Comparison of ENCODE assay signal across 19 mouse cellular contexts in genomic region chrX:53176296-53176695, GRCm38 (mm10).
DNase-seq lines count a peak whose midpoint lies in the region; TF ChIP-seq lines count a peak whose summit lies in the region.
"Had no signal": no experiment of that assay in that cellular context is flagged by ENCODE, and none has a peak within 500 bp of the region (broad histone marks: within the 10 kb centered on the region; RNA-seq: fewer than 3 reads in every experiment).

No protein-coding gene starts in this region.

- H3K79me2 ChIP-seq in C2C12 (ENCODE audit: control insufficient read depth, insufficient read depth) (no peaks in the 10 kb centered on the region), myocyte (ENCODE audit: control insufficient read depth, insufficient read depth) (no peaks in the 10 kb centered on the region)

- H3K79me3 ChIP-seq in C2C12 (ENCODE audit: low read depth), result no peaks in the 10 kb centered on the region

- H3K4me2 ChIP-seq in myocyte (ENCODE audit: low read depth), result peak overlapping the region; percentile 58
- H3K4me2 ChIP-seq: embryonic facial prominence, embryonic 15.5 days; forebrain, embryonic 12.5 days; heart, embryonic 12.5 days; hindbrain, embryonic 14.5 days; intestine, embryonic 15.5 days had no signal

- TF ChIP-seq CTCF in gastrocnemius, adult 2 months (IDR thresholded peaks at IDR 0.05), result no peak
- TF ChIP-seq CTCF in C2C12 (IDR thresholded peaks at IDR 0.05; ENCODE audit: control insufficient read depth, insufficient read depth, insufficient read length), result no peak

- DNase-seq in gastrocnemius, adult 2 months, result peak; percentile 45
- no peak for DNase-seq in gastrocnemius, postnatal 10 days
- peak; percentile 16 for DNase-seq in gastrocnemius, postnatal 14 days
- no peak for DNase-seq in thymus, postnatal 4 days
- no peak for DNase-seq in ovary, adult 18-20 months (ENCODE audit: low spot score)
- DNase-seq in frontal cortex, postnatal 25 days (ENCODE audit: low spot score in 2 of 2), result no peak
- DNase-seq: adrenal gland, adult 8-10 months; cerebellum, adult 11 months; cerebellum, adult 8-10 months; cerebellum, postnatal 14 days; embryo, embryonic 11 days had no signal

- H3K27me3 ChIP-seq in C2C12 (ENCODE audit: control insufficient read depth, insufficient read depth, insufficient read length), result no peaks in the 10 kb centered on the region
- no peaks in the 10 kb centered on the region for H3K27me3 ChIP-seq in myocyte (ENCODE audit: control insufficient read depth, insufficient read depth, insufficient read length)
- H3K27me3 ChIP-seq: embryonic facial prominence, embryonic 15.5 days; forebrain, embryonic 12.5 days; heart, embryonic 12.5 days; intestine, embryonic 15.5 days had no signal

- H3ac ChIP-seq in C2C12 (ENCODE audit: control insufficient read depth, insufficient read length, low read depth) (no peak overlapping the region), myocyte (ENCODE audit: control insufficient read depth, insufficient read length) (no peak overlapping the region)

- TF ChIP-seq POLR2A in myocyte (IDR thresholded peaks at IDR 0.05; ENCODE audit: insufficient read length, low read depth), result no peak

- H3K27ac ChIP-seq in gastrocnemius, adult 2 months, result no peak overlapping the region
- H3K27ac ChIP-seq: embryonic facial prominence, embryonic 15.5 days; forebrain, embryonic 12.5 days; hindbrain, embryonic 10.5 days; hindbrain, embryonic 14.5 days; intestine, embryonic 15.5 days had no signal

- H3K36me3 ChIP-seq in C2C12 (ENCODE audit: control insufficient read depth, insufficient read depth), result no peaks in the 10 kb centered on the region
- H3K36me3 ChIP-seq in myocyte (ENCODE audit: control insufficient read depth, insufficient read depth), result no peaks in the 10 kb centered on the region
- H3K36me3 ChIP-seq: embryonic facial prominence, embryonic 15.5 days; forebrain, embryonic 12.5 days; heart, embryonic 12.5 days; hindbrain, embryonic 10.5 days; intestine, embryonic 15.5 days had no signal

- intact Hi-C loops in gastrocnemius, adult 2 months (cut with DNase I), result no loop called here
- intact Hi-C loops in gastrocnemius, postnatal 14 days (cut with DNase I; ENCODE audit: low total_unique reads), result no loop called here

- H3K4me3 ChIP-seq in gastrocnemius, adult 2 months, result no peak overlapping the region
- no peak overlapping the region for H3K4me3 ChIP-seq in C2C12 (ENCODE audit: insufficient read depth, poor library complexity, severe bottlenecking)
- no peak overlapping the region for H3K4me3 ChIP-seq in myocyte
- H3K4me3 ChIP-seq: embryonic facial prominence, embryonic 15.5 days; forebrain, embryonic 12.5 days; heart, embryonic 12.5 days; hindbrain, embryonic 10.5 days; intestine, embryonic 15.5 days had no signal

TF ChIP-seq in C2C12, 6 proteins besides CTCF, POLR2A, EP300 and RAD21:
- TF ChIP-seq MYOD1 (IDR thresholded peaks at IDR 0.05; ENCODE audit: control insufficient read depth, insufficient read length, low read depth) (peak; percentile 77), FOSL1 (IDR thresholded peaks at IDR 0.05; ENCODE audit: insufficient read depth, low read length, poor library complexity, severe bottlenecking) (no peak)

TF ChIP-seq in myocyte, 11 proteins besides CTCF, POLR2A, EP300 and RAD21:
- TF ChIP-seq SRF (IDR thresholded peaks at IDR 0.05; ENCODE audit: control insufficient read depth, insufficient read length, low read depth) (peak; percentile 41), MYOD1 (IDR thresholded peaks at IDR 0.05; ENCODE audit: control insufficient read depth in 1 of 3, insufficient read length in 2 of 3, low read depth in 2 of 3) (peak in 2 of 3 experiments; percentile 52 to 86), TCF12 (IDR thresholded peaks at IDR 0.05; ENCODE audit: insufficient read depth, poor library complexity, severe bottlenecking) (peak; percentile 72), POLR2AphosphoS2 (IDR thresholded peaks at IDR 0.05; ENCODE audit: insufficient read length, low read depth) (no peak), MYOG (IDR thresholded peaks at IDR 0.05; ENCODE audit: control insufficient read depth in 1 of 3, insufficient read depth in 1 of 3, insufficient read length in 2 of 3, low read depth in 2 of 3) (peak in 2 of 3 experiments; percentile 44 to 66)

Comparison
In these comparisons a context has a peak if more than half of its experiments do, and no peak if none do; other contexts are left out.
1. DNase-seq: peak in gastrocnemius, adult 2 months (single experiment) and gastrocnemius, postnatal 14 days (single experiment); none in gastrocnemius, postnatal 10 days (single experiment), thymus, postnatal 4 days (single experiment), ovary, adult 18-20 months (single experiment) and frontal cortex, postnatal 25 days (0 of 2).